Mouse (Mus musculus): ENCODE measurements at regions not wholly inside any gene's neighbourhood (a gene's known extent, or its start where the extent isn't known, plus 50 kb on each side); places are given as distances from the start of the nearest gene placed in this dataset.

- Histone ChIP-seq H3K4me3 (ENCODE audit: insufficient read depth, low read depth, low read length) (no peak overlapping the region), H3K79me2 (ENCODE audit: control insufficient read depth, insufficient read depth, low read length) (no peaks in the 10 kb centered on the region), H3K4me1 (ENCODE audit: control insufficient read depth, insufficient read depth, low read length) (no peaks in the 10 kb centered on the region), H3K9ac (ENCODE audit: low read depth, low read length) (no peak overlapping the region), H3K27ac (replicated peaks; ENCODE audit: insufficient read depth, low read depth, low read length) (no peak overlapping the region), H3K27me3 (ENCODE audit: control insufficient read depth, insufficient read depth, low read length) (no peaks in the 10 kb centered on the region), H3K36me3 (ENCODE audit: control insufficient read depth, insufficient read depth, low read length) (no peaks in the 10 kb centered on the region)
- TF ChIP-seq CTCF (IDR thresholded peaks at IDR 0.05; ENCODE audit: low read depth, low read length) (no peak), POLR2A (IDR thresholded peaks at IDR 0.05; ENCODE audit: extremely low read depth, insufficient read depth, low read length) (no peak)
- no peak for DNase-seq (ENCODE audit: extremely low read depth, low read depth, low spot score)
- 77% methylated on average over 4 of the region's 4 CpGs for WGBS
Measured at GRCm38 (mm10) chr11:24619021-24619420, 541.2 kb downstream of the Bcl11a start.

GRCm38 (mm10) chr11:24628619-24629018 is 550.8 kb downstream of the Bcl11a start:
- DNase-seq (ENCODE audit: extremely low read depth, low read depth, low spot score) = no peak
- Histone ChIP-seq H3K4me1 (ENCODE audit: control insufficient read depth, insufficient read depth, low read length) (no peaks in the 10 kb centered on the region), H3K27ac (replicated peaks; ENCODE audit: insufficient read depth, low read depth, low read length) (no peak overlapping the region), H3K79me2 (ENCODE audit: control insufficient read depth, insufficient read depth, low read length) (no peaks in the 10 kb centered on the region), H3K9ac (ENCODE audit: low read depth, low read length) (no peak overlapping the region), H3K27me3 (ENCODE audit: control insufficient read depth, insufficient read depth, low read length) (no peaks in the 10 kb centered on the region), H3K36me3 (ENCODE audit: control insufficient read depth, insufficient read depth, low read length) (no peaks in the 10 kb centered on the region), H3K4me3 (ENCODE audit: insufficient read depth, low read depth, low read length) (no peak overlapping the region)
- TF ChIP-seq CTCF (IDR thresholded peaks at IDR 0.05; ENCODE audit: low read depth, low read length) (no peak), POLR2A (IDR thresholded peaks at IDR 0.05; ENCODE audit: extremely low read depth, insufficient read depth, low read length) (no peak)
- whole genome bisulfite sequencing = 72% methylated on average over 5 of the region's 5 CpGs

DNA sequence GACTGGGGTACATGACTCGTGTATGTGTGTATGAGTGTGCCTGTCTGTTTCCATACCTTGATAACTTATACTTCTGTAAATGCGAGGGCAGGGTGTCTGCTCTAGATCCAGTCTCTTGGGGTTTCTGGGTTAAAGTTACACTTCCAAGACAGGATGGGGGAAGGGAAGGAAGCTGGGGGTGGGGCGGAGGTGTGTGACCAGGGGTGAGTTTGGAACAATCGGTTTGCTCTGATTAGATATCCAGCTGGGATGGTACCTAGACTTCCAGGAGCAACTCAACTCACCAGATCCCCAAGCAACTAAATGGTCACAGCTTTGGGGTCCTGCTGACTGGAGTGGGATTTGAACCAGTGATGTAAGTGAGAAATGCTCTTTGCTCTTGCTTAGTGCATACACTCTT is 551.6 kb downstream of the Bcl11a start:
- Histone ChIP-seq H3K79me2 (ENCODE audit: control insufficient read depth, insufficient read depth, low read length) (no peaks in the 10 kb centered on the region), H3K9ac (ENCODE audit: low read depth, low read length) (no peak overlapping the region), H3K27ac (replicated peaks; ENCODE audit: insufficient read depth, low read depth, low read length) (no peak overlapping the region), H3K36me3 (ENCODE audit: control insufficient read depth, insufficient read depth, low read length) (no peaks in the 10 kb centered on the region), H3K4me1 (ENCODE audit: control insufficient read depth, insufficient read depth, low read length) (no peaks in the 10 kb centered on the region), H3K4me3 (ENCODE audit: insufficient read depth, low read depth, low read length) (no peak overlapping the region), H3K27me3 (ENCODE audit: control insufficient read depth, insufficient read depth, low read length) (no peaks in the 10 kb centered on the region)
- no peak for TF ChIP-seq CTCF (IDR thresholded peaks at IDR 0.05; ENCODE audit: low read depth, low read length)
- TF ChIP-seq POLR2A (IDR thresholded peaks at IDR 0.05; ENCODE audit: extremely low read depth, insufficient read depth, low read length) = no peak
- no peak for DNase-seq (ENCODE audit: extremely low read depth, low read depth, low spot score)
- WGBS = 42% methylated on average over 4 of the region's 4 CpGs

DNA sequence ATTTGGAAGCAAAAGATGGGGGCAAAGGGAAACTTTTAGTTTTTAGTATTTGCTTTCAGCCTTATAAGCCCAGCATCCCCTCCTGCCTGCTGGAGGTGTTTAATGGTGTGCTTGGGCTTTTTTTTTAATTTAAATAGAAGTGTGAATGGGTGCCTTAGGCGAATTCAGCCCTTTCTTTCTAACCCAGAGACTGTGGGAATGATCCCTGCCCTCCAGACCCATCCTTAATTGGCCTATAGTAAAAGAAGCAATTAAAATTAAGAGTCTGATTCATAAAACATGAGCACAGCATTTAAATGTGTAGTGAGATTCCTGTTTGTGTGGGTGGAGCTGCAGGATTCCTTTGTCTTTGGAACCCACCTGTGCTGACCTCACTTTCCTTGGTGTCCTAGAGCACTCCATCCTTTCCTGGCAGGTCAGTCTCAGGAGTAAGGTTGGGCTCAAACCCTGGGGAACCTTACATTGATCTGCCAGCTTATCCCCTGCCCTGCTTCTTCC is 552.6 kb downstream of the Bcl11a start:
- 35% methylated on average over 1 of the region's 1 CpGs for WGBS
- no peak for DNase-seq (ENCODE audit: extremely low read depth, low read depth, low spot score)
- no peak overlapping the region for H3K9ac ChIP-seq (ENCODE audit: low read depth, low read length)
- H3K4me3 ChIP-seq (ENCODE audit: insufficient read depth, low read depth, low read length) = no peak overlapping the region
- no peaks in the 10 kb centered on the region for H3K27me3 ChIP-seq (ENCODE audit: control insufficient read depth, insufficient read depth, low read length)
- no peak for TF ChIP-seq CTCF (IDR thresholded peaks at IDR 0.05; ENCODE audit: low read depth, low read length)
- no peak for TF ChIP-seq POLR2A (IDR thresholded peaks at IDR 0.05; ENCODE audit: extremely low read depth, insufficient read depth, low read length)
- no peaks in the 10 kb centered on the region for H3K4me1 ChIP-seq (ENCODE audit: control insufficient read depth, insufficient read depth, low read length)
- no peaks in the 10 kb centered on the region for H3K79me2 ChIP-seq (ENCODE audit: control insufficient read depth, insufficient read depth, low read length)
- H3K27ac ChIP-seq (replicated peaks; ENCODE audit: insufficient read depth, low read depth, low read length) = no peak overlapping the region
- no peaks in the 10 kb centered on the region for H3K36me3 ChIP-seq (ENCODE audit: control insufficient read depth, insufficient read depth, low read length)

GRCm38 (mm10) chr11:24631651-24632050 is 553.8 kb downstream of the Bcl11a start:
- Histone ChIP-seq H3K27me3 (ENCODE audit: control insufficient read depth, insufficient read depth, low read length) (no peaks in the 10 kb centered on the region), H3K27ac (replicated peaks; ENCODE audit: insufficient read depth, low read depth, low read length) (no peak overlapping the region), H3K9ac (ENCODE audit: low read depth, low read length) (no peak overlapping the region), H3K4me3 (ENCODE audit: insufficient read depth, low read depth, low read length) (no peak overlapping the region), H3K4me1 (ENCODE audit: control insufficient read depth, insufficient read depth, low read length) (no peaks in the 10 kb centered on the region), H3K79me2 (ENCODE audit: control insufficient read depth, insufficient read depth, low read length) (no peaks in the 10 kb centered on the region), H3K36me3 (ENCODE audit: control insufficient read depth, insufficient read depth, low read length) (no peaks in the 10 kb centered on the region)
- 88% methylated on average over 2 of the region's 2 CpGs for WGBS
- no peak for DNase-seq (ENCODE audit: extremely low read depth, low read depth, low spot score)
- no peak for TF ChIP-seq CTCF (IDR thresholded peaks at IDR 0.05; ENCODE audit: low read depth, low read length)
- TF ChIP-seq POLR2A (IDR thresholded peaks at IDR 0.05; ENCODE audit: extremely low read depth, insufficient read depth, low read length) = no peak

- Histone ChIP-seq H3K27me3 (ENCODE audit: control insufficient read depth, insufficient read depth, low read length) (no peaks in the 10 kb centered on the region), H3K9ac (ENCODE audit: low read depth, low read length) (no peak overlapping the region), H3K79me2 (ENCODE audit: control insufficient read depth, insufficient read depth, low read length) (no peaks in the 10 kb centered on the region), H3K4me3 (ENCODE audit: insufficient read depth, low read depth, low read length) (no peak overlapping the region), H3K4me1 (ENCODE audit: control insufficient read depth, insufficient read depth, low read length) (no peaks in the 10 kb centered on the region), H3K27ac (replicated peaks; ENCODE audit: insufficient read depth, low read depth, low read length) (no peak overlapping the region), H3K36me3 (ENCODE audit: control insufficient read depth, insufficient read depth, low read length) (no peaks in the 10 kb centered on the region)
- TF ChIP-seq CTCF (IDR thresholded peaks at IDR 0.05; ENCODE audit: low read depth, low read length) = no peak
- no peak for TF ChIP-seq POLR2A (IDR thresholded peaks at IDR 0.05; ENCODE audit: extremely low read depth, insufficient read depth, low read length)
- 88% methylated on average over 4 of the region's 4 CpGs for WGBS
- DNase-seq (ENCODE audit: extremely low read depth, low read depth, low spot score) = no peak
Measured at GRCm38 (mm10) chr11:24636716-24637115, 558.9 kb downstream of the Bcl11a start.
